Mouse (Mus musculus): ENCODE measurements around the gene Nedd9.

DNA sequence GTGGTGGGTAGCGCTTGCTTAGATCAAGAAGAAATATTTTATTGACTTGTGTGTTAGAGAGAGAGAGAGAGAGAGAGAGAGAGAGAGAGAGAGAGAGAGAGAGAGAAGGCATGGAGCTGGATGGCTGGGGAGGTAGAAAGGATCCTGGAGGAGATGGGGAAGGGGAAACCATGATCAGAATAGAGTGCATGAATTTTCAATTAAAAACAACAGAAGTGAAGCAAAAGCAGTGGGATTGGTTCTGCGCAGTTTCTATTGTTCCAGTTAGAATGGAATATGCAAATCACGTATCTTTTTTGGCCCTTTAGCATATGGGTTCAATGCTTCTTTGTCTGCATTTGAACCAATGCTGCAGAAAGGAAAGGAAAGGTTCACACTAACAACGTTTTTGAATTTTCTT, 45.0 kb downstream of the Nedd9 start:
- TF ChIP-seq CHD2 (IDR thresholded peaks at IDR 0.05; ENCODE audit: low read depth, low read length) (no peak), ZNF384 (IDR thresholded peaks at IDR 0.05; ENCODE audit: low read depth, low read length) (no peak), HCFC1 (IDR thresholded peaks at IDR 0.05; ENCODE audit: borderline replicate concordance, insufficient read depth, low read length) (no peak), ZC3H11A (IDR thresholded peaks at IDR 0.05; ENCODE audit: borderline replicate concordance, low read depth, low read length) (no peak)

Data from ES-E14 (cell line).